Mouse (Mus musculus): ENCODE measurements around the gene H2afz.
"Not testable (repeated sequence)": the region's sequence is repeated elsewhere in the genome, so short reads cannot be mapped to it uniquely, and the experiment has no call there.

Gene H2afz

DNA sequence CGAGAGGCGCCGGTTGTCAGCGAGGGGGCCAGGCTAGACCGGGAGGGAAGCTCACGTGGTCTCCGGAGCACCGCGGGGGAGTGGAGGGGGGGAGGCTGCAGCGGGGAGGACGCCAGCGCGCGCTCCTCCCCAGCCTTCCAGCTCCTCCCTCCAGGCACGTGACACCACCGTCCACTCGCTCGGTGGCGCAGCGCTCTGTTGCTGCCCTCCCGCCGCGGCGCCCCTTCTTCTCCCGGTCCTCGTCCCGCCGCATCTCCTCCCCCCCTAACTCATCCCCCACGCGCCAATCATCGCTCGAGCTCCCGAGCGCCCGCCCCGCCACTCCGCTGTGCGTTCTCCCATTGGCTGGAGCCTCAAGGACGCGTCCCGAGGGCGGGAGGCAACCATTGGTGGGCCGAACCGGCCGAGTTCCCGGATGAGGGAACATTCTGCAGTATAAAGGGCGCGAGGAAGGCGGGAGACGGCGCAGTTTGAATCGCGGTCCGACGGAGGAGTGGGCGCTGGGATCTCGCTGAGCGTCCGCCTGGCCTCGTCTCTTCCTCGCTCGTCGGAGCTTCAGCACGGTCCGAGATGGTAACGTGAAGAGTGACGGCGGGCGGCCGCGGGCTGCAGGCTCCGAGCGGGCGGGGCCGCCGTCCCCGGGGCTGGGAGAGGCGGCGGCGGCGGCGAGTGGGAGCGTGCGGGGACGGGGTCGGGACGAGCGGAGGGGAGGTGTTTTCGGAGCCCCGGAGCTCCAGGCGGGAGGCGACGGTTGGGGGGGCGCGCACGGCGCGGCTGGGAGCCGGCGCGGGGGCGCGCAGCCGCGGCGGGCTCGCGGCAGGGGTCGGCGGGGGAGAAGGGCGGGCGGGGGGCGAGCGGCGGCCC, at the start of gene H2afz:
Gene H2afz (plus strand): TSS at position 364 of the 864 bp plus-strand sequence.
- CTCF ChIA-PET: interaction anchor here (1.1 kb wide), 1 partner anchor 281 kb away, joined by 4 read pairs; the partner anchor contains the start of gene Mttp

DNA sequence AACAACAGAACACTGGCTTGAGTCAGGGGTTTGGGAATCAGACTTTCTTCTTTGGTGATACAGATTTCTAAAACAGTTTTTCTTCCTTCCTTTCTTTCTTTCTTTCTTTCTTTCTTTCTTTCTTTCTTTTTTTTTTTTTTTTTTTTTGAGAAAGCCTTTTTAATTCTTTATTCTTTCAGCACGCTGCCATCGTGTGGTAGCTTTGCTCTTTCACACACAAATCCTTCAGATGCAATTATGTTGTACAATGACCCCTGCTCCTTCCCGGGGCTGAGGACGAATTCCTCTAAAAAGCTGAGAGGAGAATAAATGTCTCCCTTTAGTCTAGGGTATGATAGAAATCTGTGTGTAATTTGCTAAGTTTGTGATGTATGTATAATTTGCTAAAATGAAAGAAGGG, 45.6 kb upstream of the H2afz start:
- CTCF ChIA-PET: no interaction called here

DNA sequence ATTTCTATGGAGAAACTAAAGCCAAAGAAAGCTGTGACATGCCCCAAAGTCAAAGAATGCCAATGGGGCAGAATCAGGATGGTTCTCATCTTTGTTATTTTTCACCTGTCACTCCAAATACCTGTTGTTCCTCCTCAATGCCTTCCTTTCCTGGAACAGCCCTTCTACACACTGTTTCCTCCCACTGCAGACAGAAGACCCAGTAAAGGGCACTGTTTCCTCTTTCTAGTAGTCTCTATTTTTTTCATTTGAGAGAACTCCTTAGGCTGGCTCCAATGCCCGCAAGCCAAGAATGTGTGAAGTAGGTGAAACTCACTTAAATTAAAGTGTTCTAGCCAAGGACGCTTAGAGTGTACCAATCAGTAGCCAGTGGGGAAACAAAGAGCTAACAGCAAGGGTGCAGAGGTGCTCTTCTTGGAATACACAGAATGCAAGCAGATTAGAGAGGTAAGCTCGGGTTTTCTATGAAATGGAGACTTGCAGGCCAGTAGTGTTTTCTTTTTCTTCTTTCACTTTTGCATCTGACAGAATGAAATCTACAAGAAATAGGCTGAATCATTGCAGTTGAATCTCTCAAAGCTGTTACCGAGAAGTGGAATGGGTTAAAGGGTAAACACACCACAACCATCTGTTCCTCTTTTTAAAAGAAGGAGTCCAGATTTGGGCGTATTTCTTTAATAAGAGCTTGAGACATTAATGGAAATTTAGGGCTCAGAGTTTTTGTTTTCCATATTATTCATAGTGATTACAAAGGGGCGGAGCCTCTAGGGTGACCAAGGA, 43.4 kb upstream of the H2afz start:
- CTCF ChIA-PET: interaction anchor here (0.6 kb wide), 1 partner anchor 21 kb away, joined by 3 read pairs; no protein-coding TSS in a partner anchor

DNA sequence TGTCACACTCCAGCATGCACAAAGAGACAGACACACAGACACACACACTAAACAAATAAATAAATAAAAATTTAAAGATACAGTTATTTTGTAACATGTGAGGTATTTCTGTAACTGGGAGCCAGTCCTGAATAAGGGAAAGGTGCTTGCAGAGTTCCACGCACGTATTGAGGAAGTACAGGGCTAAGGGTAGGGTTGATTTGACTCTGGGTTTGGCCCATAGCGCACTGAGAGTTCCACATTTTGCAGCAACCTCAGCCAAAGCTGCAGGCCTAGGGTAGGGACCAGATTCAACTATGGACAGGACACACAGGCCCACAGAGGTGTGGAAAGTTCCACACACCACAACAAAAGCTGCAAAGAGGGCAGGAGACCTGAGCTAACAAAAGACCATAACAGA, 41.0 kb upstream of the H2afz start:
- CTCF ChIA-PET: interaction anchor here (0.6 kb wide), 1 partner anchor 707 kb away, joined by 5 read pairs; no protein-coding TSS in a partner anchor

DNA sequence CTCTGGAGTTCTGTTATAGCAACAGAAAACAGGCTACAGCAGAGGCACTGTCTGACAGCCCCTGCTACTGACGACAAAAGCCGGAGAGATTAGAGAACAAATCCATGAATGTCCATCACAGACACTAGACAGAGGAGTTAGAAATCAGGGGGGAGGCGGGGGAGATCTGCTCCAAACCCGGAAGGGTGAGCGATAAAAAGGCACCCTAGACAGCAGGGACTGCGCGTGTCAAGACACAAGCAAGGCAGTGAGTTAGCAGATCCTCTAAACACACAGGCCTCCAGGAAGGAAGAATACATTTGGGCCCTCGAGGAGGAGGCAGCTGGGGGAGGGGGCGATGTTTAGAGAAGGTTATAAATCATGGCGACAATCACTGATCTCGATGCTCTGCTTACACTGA, 36.6 kb upstream of the H2afz start:
- CTCF ChIA-PET: no interaction called here

DNA sequence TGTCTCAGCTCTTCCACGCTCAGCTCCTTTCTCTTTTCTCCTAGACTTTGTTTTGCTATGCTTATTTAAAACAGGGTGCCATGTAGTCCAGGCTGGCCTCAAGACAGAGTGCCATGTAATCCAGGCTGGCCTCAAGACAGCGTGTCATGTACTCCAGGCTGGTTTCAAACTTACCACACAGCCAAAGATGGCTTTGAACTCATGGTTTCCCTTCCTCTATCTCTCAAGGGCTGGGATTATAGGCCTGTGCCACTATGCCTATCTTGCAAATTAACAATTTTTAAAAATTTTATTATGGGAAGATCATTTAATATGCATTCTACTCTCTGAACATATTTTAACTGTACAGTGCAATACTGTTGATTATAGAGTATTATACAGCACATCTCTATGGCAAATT, 33.1 kb upstream of the H2afz start:
- CTCF ChIA-PET: no interaction called here

DNA sequence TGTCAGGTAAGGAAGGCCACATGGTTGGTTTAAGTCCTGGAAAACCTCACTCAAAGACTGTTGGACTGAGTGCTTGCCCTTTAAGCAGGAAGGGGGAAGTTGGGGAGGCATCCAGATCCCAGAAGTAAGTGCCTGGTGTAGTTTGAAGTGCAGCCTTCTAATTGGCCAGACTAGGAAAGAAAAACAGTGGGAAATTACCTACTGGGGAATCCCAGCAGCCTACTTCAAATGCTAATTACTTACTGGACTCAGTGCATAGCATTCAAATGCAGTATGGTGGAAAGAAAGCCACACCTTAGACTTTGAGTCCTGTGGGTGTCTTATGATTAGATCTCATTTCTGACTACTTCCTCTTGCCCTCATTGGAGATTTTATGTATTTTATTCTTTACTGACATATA, 31.2 kb upstream of the H2afz start:
- CTCF ChIA-PET: no interaction called here

DNA sequence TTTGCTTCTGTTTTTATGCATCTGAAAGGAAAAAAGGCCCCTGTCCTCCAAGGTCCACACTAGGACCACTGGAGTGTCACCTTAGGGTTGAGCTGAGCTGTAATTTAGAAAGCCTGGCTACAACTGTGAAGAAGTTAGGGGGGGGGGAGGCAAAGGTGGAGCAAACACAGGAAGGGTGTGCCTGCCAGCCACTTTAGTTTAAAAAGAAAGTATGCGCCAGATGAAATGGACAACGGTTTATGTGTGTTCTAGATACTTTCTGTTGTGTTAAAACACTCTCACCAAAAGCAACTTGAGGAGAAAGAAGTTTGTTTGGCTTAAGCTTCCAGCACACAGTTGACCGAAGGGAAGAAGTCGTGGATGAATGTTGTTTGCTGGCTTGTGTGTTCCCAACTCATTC, 30.6 kb upstream of the H2afz start:
- CTCF ChIA-PET: no interaction called here

DNA sequence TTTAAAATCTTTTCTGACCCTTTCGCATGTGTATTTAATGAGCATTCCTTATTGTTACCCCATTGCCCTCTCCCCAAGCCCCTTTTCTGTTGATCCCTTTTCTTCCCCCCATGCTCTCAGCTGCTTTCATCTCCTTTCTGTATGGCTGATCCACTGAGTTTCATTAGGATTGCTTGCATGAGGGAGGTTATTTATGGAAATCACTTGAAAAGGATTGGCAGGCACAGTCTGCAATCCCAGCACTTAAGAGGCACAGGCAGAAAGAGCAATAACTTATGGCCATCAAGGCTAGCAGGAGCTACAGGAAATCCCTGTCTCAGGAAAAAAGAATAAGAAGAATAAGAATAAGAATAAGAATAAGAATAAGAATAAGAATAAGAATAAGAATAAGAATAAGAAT, 27.7 kb upstream of the H2afz start:
- CTCF ChIA-PET: no interaction called here

DNA sequence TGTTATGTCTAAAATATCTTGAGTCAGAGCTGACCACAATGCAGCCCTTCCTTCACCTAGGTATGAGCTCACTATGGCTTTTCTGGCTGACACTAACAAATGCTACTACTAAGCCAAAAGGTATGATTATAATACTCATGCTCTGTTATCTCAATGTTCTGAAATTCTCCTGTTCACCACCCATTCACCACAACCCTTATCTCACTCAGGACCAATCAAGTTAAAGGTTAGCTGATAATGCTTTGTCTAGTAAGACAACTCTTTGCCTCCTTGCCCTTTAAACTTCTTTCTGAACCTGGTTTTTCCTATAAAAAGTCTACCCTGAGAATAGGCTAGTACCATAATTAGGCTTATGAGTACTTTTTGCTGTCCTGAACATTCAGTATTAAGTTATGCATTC, 26.1 kb upstream of the H2afz start:
- CTCF ChIA-PET: no interaction called here

DNA sequence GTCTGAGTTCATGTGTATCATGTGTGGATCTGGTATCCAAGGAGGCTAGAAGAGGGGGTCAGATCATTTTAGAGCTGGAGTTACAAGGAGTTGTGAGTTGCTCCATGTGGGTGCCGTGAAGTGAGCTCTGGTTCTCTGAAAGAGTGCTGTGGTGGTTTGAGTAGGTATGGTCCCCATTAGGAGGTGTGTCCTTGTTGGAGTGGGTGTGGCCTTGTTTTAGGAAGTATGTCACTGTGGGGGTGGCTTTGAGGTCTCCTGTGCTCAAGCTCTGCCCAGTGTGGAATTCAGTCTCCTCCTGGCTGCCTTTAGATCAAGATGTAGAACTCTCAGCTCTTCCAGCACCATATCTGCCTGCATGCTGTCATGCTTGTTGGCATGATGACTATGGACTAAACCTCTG, 21.3 kb upstream of the H2afz start:
- CTCF ChIA-PET: no interaction called here

DNA sequence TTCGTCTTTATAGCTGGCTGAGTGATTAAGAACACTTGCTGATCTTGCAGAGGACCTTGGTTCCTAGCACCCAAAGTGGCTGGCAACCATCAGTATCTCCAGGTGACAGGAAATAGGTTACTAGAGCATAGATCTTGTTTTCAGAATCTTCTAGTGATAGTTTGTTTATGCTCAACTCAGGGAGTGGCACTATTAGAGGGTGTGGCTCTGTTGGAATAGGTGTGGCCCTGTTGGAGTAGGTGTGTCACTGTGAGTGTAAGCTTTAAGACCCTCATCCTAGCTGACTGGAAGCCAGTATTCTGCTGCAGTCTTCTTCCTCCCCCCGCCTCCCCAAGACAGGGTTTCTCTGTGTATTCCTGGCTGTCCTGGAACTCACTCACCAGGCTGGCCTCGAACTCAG, 20.0 kb upstream of the H2afz start:
- CTCF ChIA-PET: no interaction called here

DNA sequence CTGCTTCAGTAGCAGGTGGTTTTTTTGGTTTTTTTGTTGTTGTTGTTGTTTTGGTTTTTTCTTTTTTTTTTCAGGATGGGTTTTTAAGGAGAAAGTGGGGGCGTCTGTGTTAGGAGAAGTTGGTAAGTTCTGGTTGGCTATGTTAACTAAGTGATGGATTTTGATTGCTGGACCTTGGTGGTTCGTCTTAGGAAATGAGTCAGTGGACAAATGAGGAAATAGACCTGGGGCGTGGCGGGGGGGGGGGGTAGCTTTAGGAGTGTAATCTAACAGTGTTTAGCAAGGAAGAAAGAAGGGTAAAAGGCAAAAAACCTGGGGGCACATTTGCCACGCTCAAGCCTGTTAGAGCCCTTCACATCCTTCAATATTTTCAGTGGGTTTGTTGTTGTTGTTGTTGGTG, 17.7 kb upstream of the H2afz start:
- CTCF ChIA-PET: no interaction called here

DNA sequence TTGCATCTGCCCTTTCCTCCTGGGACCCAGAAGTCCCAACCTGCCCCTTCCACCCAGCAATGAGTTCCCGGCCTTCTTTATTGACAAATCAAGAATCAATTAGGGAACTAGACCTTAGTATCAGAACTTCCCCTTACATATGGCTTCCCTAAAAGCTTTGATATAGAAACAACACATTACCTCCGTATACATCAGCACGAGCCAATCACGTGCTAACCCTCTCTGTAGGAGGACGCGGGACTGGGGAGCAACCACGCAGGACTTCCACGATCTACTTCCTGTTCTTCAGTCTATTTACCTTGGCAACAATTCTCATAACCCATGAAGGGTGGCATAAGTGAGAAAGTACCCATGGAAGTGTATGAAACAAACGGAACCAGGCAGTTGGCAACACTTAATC, 15.9 kb upstream of the H2afz start:
- CTCF ChIA-PET: no interaction called here

DNA sequence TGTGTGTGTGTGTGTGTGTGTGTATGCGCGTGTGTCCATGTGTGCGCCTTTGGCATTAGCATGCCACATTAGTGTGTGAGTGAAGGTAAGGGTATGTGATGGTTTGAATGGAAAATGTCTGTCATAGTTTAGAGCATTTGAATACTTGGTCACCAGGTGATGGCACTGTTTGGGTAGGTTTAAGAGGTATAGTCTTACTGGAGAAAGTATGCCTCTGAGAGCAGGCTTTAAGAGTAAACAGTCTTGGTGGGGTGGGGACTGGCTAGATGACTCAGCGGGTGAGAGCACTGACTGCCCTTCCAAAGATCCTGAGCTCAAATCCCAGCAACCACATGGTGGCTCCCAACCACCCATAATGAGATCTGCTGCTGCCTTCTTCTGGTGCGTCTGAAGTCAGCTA, 14.6 kb upstream of the H2afz start:
- CTCF ChIA-PET: no interaction called here

DNA sequence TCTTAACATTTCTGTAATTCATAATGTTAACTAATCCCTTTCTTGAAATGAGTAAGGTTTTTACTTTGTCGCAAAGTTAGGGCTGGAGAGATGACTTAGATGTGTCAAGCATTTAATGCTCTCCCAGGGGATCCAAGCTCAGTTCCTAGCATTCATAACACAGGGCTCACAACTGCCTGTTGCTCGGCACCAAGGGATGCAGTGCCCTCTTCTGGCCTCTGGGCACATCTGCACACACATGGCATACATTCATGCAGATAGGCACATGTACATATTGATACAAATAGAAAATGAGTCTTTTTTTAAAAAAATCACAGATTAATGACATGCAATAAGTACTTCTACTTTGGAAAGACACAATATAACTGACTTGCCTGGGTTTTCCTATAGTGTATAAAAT, 13.1 kb upstream of the H2afz start:
- CTCF ChIA-PET: interaction anchor here (0.5 to 0.8 kb wide), 2 partner anchors 15 to 22 kb away, joined by 3 read pairs; no protein-coding TSS in a partner anchor

DNA sequence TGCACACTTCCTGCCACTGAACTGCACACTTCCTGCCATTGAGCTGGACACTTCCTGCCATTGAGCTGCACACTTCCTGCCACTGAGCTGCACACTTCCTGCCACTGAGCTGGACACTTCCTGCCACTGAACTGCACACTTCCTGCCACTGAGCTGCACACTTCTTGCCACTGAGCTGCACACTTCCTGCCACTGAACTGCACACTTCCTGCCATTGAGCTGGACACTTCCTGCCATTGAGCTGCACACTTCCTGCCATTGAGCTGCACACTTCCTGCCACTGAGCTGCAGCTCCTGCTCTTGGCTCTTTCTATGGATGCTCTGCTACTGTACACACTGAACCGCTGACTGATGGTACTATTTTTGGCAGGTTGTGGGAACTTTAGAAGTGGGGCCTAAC, 11.3 kb upstream of the H2afz start:
- CTCF ChIA-PET: not testable (repeated sequence)

DNA sequence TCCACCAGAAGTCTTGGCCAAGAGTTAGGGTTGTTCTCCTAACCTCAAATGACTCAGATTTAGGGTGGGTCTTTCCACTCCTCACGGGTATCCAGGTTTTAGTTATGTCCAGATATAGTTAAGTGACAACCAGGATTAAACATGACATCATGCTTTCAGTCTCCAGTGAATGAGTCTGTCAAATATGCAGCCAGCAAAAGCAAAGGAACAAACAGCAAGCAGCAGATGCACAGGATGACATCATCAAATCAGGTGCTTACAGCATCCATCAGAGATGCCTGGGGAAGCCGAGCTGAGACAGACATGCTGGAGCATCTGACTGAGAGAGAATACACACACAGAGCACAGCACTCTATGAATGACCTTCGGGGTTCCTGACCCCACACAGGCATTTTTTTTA, 9.0 kb upstream of the H2afz start:
- CTCF ChIA-PET: no interaction called here

DNA sequence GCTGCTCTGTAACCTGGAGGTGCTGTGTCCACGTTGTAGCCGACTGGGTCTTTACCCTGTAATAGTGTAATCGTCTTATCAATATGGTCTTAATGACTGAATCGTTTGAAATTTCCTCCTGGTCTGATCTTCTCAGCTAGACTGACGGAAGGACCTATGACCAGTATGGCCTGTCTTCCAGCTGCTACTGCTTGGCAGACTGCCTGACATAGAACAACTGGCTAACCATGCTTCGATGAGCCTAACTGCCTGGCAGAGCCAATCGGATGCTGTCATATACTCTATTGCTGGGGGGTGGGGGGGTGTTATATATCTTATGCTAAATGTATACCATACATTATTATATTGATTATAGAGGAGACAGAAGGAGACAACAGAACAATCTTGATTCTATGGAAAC, 8.2 kb upstream of the H2afz start:
- CTCF ChIA-PET: no interaction called here

DNA sequence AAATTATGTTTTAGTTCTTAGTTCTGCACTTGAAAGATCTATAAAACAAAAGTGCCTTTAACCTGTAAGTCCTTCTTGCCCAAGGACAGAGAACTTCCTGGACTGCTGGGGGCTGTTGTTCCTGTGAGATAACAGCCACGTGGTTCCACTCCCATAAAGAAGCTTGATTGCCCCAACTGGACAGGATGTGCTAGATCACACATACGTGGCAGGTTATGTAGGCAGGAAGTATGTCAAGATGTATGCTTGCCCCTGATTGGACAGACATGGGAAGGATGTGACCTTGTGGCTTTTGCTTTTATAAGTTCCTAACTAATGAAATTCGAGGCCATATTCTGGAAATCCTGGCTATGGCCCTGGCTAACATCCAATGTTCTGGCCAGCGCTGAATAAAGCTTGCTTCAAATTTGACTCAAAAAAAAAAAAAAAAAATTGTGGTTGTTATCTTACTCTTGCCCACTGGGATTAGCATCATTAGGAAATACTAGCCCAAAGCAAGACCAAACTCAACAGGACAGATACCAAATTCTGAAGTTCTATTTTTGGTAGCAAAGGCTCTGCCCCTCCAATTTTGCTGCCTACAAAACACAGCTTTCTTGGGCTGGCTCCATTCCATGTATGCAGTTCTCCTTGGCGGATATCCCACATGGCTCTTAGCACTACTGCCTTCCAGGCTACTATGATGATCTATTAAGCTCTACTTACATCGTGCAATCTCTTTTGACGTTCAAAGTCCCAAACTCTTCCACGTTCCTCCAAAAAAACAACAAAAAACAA, 3.7 kb upstream of the H2afz start:
- CTCF ChIA-PET: interaction anchor here (1.4 kb wide), 1 partner anchor 9 kb away, joined by 4 read pairs; no protein-coding TSS in a partner anchor

DNA sequence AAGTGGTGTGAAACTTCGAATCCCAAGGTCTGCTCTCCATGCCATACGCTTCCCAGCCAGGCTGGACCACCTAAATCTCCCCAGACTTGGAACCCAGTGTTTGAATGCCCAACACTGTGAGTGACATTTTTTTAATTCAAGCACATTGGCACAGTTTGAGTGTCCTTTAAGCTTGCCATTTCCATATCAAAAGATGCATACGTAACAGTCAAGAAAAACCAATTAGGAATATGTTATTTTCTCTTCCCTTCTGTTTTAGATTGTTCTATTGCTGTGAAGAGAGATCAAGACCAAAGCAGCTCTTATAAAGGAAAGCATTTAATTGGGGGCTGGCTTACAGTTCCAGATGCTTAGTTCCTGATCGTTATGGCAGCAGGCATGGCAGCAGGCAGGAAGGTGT, 2.9 kb upstream of the H2afz start:
- CTCF ChIA-PET: no interaction called here

DNA sequence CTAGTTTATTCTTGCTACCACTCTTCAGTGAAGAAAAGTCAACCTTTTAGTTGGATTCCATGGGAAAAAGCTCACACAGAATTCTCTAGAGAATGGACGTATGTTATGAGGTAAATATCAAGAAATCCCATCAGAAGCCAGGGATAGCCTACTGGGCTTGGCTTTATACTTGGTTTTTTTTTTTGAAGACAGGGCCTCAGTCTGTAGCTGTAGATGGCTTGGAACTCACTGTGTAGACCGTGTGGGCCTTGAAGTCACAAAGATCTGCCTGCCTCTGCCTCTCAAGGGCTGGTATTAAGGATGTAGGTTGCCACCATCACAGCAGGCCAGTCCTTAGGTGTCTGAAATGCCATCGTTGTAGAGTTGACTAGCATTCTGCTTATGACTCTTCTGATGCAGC, 1.7 kb upstream of the H2afz start:
- CTCF ChIA-PET: no interaction called here

All from spleen, embryonic (tissue).